Mouse (Mus musculus) brain, embryonic 14.5 days (tissue): ENCODE results near the gene Brwd1.

Experiments
- CTCF ChIP-seq: fragments of 200-500 bp; IDR thresholded peaks from 2 replicates; pipeline ENCODE4 v1.5.1; 2012; ENCODE audit warnings: inconsistent platforms, mild to moderate bottlenecking, moderate library complexity, borderline replicate concordance; ENCODE audit not compliant: insufficient read depth, insufficient read length; ENCODE audit errors: extremely low read depth
- POLR2A ChIP-seq: fragments of 200-500 bp; IDR thresholded peaks from 2 replicates; pipeline ENCODE4 v1.6.1; 2012; ENCODE audit warnings: mild to moderate bottlenecking, inconsistent platforms, borderline replicate concordance; ENCODE audit not compliant: poor library complexity, insufficient read depth, insufficient read length, severe bottlenecking; ENCODE audit errors: extremely low read depth

DNA sequence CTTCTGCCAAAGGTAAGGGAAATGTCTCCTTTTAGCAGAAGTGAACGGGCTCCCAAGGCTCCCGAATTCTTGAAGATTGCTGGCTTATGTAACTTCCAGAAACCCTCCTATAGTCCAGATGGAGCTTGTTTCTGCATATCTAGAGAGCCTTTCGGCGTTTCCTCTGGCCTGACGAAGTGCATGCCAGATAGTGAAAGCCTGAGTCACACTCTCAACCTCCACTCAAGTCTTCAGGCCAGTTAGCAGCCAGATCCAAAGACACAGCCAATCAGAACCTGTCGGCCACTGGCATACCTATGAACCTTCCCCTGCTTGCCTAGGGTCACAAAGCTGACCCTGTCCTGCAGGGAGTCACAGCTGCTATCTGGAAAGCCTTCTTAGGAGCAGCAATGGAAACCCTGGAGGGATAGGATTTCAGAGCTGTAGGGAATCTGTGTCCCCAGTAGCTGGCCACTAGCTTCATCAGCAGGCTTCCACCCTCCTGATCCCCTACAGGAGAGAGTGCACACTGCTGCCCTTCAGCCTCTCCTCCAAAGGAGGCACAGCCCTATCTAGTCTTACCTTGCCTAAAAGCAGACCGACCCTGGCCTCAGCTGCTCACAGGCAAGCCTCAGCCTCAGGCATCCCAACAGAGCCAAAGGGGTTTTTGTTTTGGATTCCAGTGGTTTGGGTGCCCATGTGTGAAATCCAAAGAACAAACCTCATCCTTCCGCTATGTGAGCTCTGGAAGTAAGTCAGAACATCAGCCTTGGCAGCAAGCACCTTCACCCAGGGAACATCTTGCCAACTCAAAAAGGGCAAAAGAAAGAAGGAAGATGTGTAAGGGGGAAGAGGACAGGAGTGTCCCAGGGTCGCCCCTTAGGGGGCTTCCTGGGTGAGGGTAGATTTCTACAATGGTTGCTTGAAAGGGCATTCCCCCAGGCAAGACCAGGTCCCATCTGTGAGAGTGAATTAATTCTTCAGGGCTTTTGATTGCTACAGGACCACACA is 9.5 kb upstream of the Brwd1 start:
- TF ChIP-seq CTCF (no peak), POLR2A (no peak)
